Mouse (Mus musculus): Measurements from ENCODE around the gene Cela2a.
A peak's percentile ranks its signal among the peaks of the same experiment; 100 is the strongest.

DNA sequence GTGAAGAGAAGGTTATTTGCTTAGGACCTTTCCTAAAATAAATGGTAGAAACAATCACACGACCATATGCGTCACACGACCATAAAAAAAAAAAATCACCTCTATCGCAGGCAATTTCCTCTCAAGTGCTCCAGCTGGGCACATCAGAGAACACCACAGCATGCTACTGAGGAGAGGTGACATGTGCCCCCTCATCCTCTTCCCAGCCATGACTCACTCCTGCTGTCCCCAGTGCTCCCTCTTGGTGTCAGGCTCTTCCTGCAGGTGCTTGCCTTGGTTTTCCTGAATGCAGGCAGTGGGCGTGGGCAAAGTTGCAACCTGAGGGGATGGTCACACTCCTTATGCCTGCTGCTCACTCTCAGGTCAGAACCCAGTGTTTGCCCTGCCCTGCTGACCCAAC is 41.1 kb downstream of the Cela2a start:
- TF ChIP-seq RCOR1 (conservative IDR thresholded peaks at IDR 0.05; ENCODE audit: low read depth, low read length) (no peak), MAZ (IDR thresholded peaks at IDR 0.05; ENCODE audit: low read depth, low read length) (no peak), POLR2A (IDR thresholded peaks at IDR 0.05; ENCODE audit: low read depth, low read length) (no peak), CTCF (conservative IDR thresholded peaks at IDR 0.05 in 1 of 2, IDR thresholded peaks at IDR 0.05 in 1 of 2; ENCODE audit: low read depth in 2 of 2, low read length in 2 of 2) (0 out of 4 replicates have a peak, but pooled peaks of 1 of the 2 experiments have one; percentile 11), CHD2 (IDR thresholded peaks at IDR 0.05; ENCODE audit: low read length) (no peak)
